Mouse (Mus musculus): ENCODE measurements around the gene Pafah1b1.

- TF ChIP-seq CTCF (IDR thresholded peaks at IDR 0.05; ENCODE audit: insufficient read depth, low read length) = no peak
- no peak for TF ChIP-seq POLR2A (IDR thresholded peaks at IDR 0.05; ENCODE audit: borderline replicate concordance, extremely low read depth, low read depth, low read length)
Observed at GRCm38 (mm10) chr11:74720668-74721067, 3.8 kb downstream of the Pafah1b1 start.
